Mouse (Mus musculus): ENCODE results near the gene S100g. TPM values are rescaled to one million over a fixed set of nuclear protein-coding genes. Genes with fewer than 3 reads are reported as not detected.

Gene S100g
- polyA plus RNA-seq, 1 experiment from 2014 or later = not detected

DNA sequence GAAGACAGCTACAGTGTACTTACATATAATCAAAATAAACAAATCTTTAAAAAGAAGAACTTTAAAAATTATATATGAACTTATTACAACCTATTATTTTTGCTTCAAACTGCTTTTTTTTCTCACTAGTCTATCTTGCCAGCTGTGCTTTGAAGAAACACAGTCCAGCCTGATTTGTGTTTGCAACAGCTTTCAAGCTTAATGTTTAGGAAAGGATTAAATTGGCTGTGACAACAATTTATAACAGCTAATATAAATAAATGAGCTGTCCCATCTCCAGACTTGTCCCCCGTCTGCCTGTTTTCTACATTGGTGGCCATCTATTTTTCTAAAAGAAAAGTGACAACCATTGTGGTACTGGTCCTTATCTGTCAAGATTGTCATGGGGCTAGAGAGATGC, 22.4 kb downstream of the S100g start:
- Histone ChIP-seq H3K9ac (replicated peaks; ENCODE audit: low read depth, low read length) (no peak overlapping the region), H3K4me1 (replicated peaks; ENCODE audit: control insufficient read depth, insufficient read depth, low read length) (no peaks in the 10 kb centered on the region), H3K4me2 (ENCODE audit: low read length) (no peak overlapping the region), H3K9me3 (ENCODE audit: control insufficient read depth, low read length) (no peaks in the 10 kb centered on the region), H3K4me3 (replicated peaks; ENCODE audit: low read length) (no peak overlapping the region), H3K27ac (ENCODE audit: low read length) (no peak overlapping the region), H3K36me3 (ENCODE audit: control insufficient read depth, insufficient read depth) (no peaks in the 10 kb centered on the region; the same call in 1 of the 2 replicates), H3K27me3 (replicated peaks; ENCODE audit: control insufficient read depth, insufficient read depth, low read length) (no peaks in the 10 kb centered on the region)
- WGBS = 74% methylated on average over 1 of the region's 1 CpGs
- no peak for ATAC-seq

DNA sequence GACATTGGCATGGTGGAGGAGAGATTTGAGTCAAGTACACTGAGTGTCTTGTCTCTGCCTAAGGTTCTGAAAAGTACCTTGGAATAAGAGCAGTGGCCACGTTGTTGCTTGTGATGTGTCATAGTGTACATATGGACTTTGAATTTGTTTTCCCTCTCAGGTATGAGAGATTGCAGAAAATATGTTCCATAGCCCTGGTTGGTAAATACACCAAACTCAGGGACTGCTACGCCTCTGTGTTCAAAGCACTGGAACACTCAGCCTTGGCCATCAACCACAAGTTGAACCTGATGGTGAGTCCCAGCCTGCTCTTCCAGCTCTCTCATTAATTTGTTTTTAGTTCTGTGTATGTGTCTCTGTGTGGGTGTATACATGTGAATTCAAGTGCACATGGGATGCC, 32.9 kb downstream of the S100g start:
- Histone ChIP-seq H3K9me3 (ENCODE audit: control insufficient read depth, low read length) (no peaks in the 10 kb centered on the region), H3K27me3 (replicated peaks; ENCODE audit: control insufficient read depth, insufficient read depth, low read length) (no peaks in the 10 kb centered on the region), H3K9ac (replicated peaks; ENCODE audit: low read depth, low read length) (no peak overlapping the region), H3K4me1 (replicated peaks; ENCODE audit: control insufficient read depth, insufficient read depth, low read length) (no peaks in the 10 kb centered on the region), H3K4me2 (ENCODE audit: low read length) (no peak overlapping the region), H3K4me3 (replicated peaks; ENCODE audit: low read length) (no peak overlapping the region), H3K36me3 (ENCODE audit: control insufficient read depth, insufficient read depth) (no peaks in the 10 kb centered on the region; the same call in 1 of the 2 replicates), H3K27ac (ENCODE audit: low read length) (no peak overlapping the region)
- ATAC-seq = no peak
- WGBS = 93% methylated on average over 2 of the region's 2 CpGs

DNA sequence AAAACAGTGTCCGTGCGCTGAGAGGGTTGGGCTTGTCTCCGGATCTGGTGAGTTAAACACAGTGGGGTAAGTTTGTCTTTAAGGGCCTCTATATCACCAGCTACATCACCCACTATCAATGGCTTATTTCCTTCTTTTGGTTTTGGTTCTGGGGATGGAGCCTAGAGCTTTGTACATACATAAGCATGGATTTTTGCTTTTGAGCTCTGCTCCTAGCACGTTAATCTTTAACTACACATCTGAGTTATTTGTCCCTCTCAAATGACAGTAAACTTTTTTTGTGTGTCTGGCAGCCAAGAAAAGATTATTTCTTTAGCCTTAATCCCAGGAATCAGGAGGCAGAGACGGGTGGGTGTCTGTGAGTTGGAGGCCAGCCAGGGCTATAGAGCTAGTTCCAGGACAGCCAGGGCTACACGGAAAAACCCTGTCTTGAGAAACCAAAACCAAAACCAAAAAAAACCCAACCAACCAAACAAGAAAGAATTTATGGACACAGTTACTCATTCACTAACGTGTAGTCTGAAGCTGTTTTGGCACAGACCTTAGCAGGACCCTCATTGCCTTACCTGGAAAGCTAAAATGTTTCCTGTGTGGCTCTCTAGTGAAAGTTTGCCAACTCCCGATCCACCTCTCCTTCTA, 42.8 kb downstream of the S100g start:
- H3K4me3 ChIP-seq (replicated peaks; ENCODE audit: low read length) = no peak overlapping the region
- H3K36me3 ChIP-seq (ENCODE audit: control insufficient read depth, insufficient read depth) = no peaks in the 10 kb centered on the region
- no peak overlapping the region for H3K27ac ChIP-seq (ENCODE audit: low read length)
- 91% methylated on average over 8 of the region's 8 CpGs for WGBS
- no peak for ATAC-seq
- no peak overlapping the region for H3K9ac ChIP-seq (replicated peaks; ENCODE audit: low read depth, low read length)
- H3K27me3 ChIP-seq (replicated peaks; ENCODE audit: control insufficient read depth, insufficient read depth, low read length) = no peaks in the 10 kb centered on the region
- no peak overlapping the region for H3K4me2 ChIP-seq (ENCODE audit: low read length)
- H3K9me3 ChIP-seq (ENCODE audit: control insufficient read depth, low read length) = no peaks in the 10 kb centered on the region
- H3K4me1 ChIP-seq (replicated peaks; ENCODE audit: control insufficient read depth, insufficient read depth, low read length) = no peaks in the 10 kb centered on the region

DNA sequence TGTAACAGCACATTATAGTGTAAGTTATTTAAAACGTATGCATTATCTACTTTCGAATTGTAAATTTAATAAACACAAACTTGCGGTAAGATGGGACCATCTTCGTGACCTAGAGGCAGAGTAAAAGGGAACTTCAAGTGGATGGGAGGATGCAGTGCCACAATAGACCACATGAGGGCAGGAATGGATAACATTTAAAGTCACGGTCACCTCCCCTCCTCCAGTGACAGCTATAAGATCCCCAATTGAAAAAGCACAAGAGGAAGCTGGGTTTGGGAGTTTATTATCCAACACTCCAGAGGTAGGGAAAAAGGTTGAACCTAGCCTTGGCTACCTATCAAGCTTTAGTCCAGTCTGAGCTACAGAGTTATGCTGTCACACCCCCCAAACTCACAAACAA, 48.7 kb downstream of the S100g start:
- Histone ChIP-seq H3K27me3 (replicated peaks; ENCODE audit: control insufficient read depth, insufficient read depth, low read length) (no peaks in the 10 kb centered on the region), H3K27ac (ENCODE audit: low read length) (no peak overlapping the region), H3K9me3 (ENCODE audit: control insufficient read depth, low read length) (no peaks in the 10 kb centered on the region), H3K4me3 (replicated peaks; ENCODE audit: low read length) (no peak overlapping the region), H3K9ac (replicated peaks; ENCODE audit: low read depth, low read length) (no peak overlapping the region), H3K36me3 (ENCODE audit: control insufficient read depth, insufficient read depth) (peaks cover under 1% of the 10 kb centered on the region; the same call in 1 of the 2 replicates), H3K4me1 (replicated peaks; ENCODE audit: control insufficient read depth, insufficient read depth, low read length) (no peaks in the 10 kb centered on the region), H3K4me2 (ENCODE audit: low read length) (no peak overlapping the region)
- 38% methylated on average over 5 of the region's 5 CpGs for WGBS
- ATAC-seq = peak; percentile 55

DNA sequence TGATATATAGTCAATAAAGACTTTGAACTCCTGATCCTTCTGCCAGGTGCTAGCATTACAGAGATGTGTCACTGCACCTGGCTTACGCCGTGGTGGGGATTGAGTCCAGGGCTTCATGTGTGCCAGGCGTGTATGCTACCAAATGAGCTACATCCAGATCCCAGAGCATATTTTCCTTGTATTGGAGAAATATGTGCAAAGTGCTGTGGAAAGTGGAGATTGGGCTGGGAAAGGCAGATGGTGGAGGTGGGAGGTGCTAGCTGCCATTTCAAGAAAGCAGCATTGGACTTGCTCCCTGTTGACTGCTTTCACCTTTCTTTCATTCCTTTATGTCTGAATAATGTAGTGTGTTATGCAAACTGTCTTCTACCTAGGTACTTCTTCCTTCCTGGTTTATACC, 50.7 kb downstream of the S100g start:
- no peak overlapping the region for H3K27ac ChIP-seq (ENCODE audit: low read length)
- H3K9ac ChIP-seq (replicated peaks; ENCODE audit: low read depth, low read length) = no peak overlapping the region
- 93% methylated on average over 3 of the region's 3 CpGs for WGBS
- no peak overlapping the region for H3K4me3 ChIP-seq (replicated peaks; ENCODE audit: low read length)
- H3K4me2 ChIP-seq (ENCODE audit: low read length) = no peak overlapping the region
- H3K36me3 ChIP-seq (ENCODE audit: control insufficient read depth, insufficient read depth) = peaks cover 2% of the 10 kb centered on the region; the same call in 1 of the 2 replicates
- H3K4me1 ChIP-seq (replicated peaks; ENCODE audit: control insufficient read depth, insufficient read depth, low read length) = no peaks in the 10 kb centered on the region
- H3K27me3 ChIP-seq (replicated peaks; ENCODE audit: control insufficient read depth, insufficient read depth, low read length) = no peaks in the 10 kb centered on the region
- ATAC-seq = no peak
- H3K9me3 ChIP-seq (ENCODE audit: control insufficient read depth, low read length) = no peaks in the 10 kb centered on the region

Other genes with a start within 250 kb of the S100g start
- gene Rbbp7, start 204.2 kb downstream of the S100g start, polyA plus RNA-seq (2015; fragmentation: Nextera tagmentation; extraction: Ambion mirVana) = 231 and 261 TPM in 2 replicates
- 14.9 and 16.3 TPM in 2 replicates for gene Txlng, start 135.1 kb downstream of the S100g start, polyA plus RNA-seq (2015; fragmentation: Nextera tagmentation; extraction: Ambion mirVana)
- 31.1 and 31.2 TPM in 2 replicates for gene Syap1, start 76.2 kb downstream of the S100g start, polyA plus RNA-seq (2015; fragmentation: Nextera tagmentation; extraction: Ambion mirVana)
- 93.5 and 100 TPM in 2 replicates for gene Ctps2, start 63.4 kb downstream of the S100g start, polyA plus RNA-seq (2015; fragmentation: Nextera tagmentation; extraction: Ambion mirVana)